Mouse (Mus musculus) T-cell, adult 2 months (primary cell): ENCODE measurements at regions not wholly inside any gene's neighbourhood (a gene's known extent, or its start where the extent isn't known, plus 50 kb on each side); places are given as distances from the start of the nearest gene placed in this dataset.

Source experiments
- DNase-seq: peaks from one replicate; pipeline ENCODE4 v3.0.0; 2022; ENCODE audit warnings: low spot score

GRCm38 (mm10) chr13:28524411-28524810 is 267.1 kb downstream of the Gm11361 start:
- no peak for DNase-seq

GRCm38 (mm10) chr13:28520127-28520482 is 262.8 kb downstream of the Gm11361 start:
- no peak for DNase-seq

GRCm38 (mm10) chr13:28519383-28520126 is 262.2 kb downstream of the Gm11361 start:
- no peak for DNase-seq

- DNase-seq, result no peak
Measured at GRCm38 (mm10) chr13:28517161-28517560, 259.8 kb downstream of the Gm11361 start.

GRCm38 (mm10) chr13:28516636-28517035 is 259.3 kb downstream of the Gm11361 start:
- DNase-seq, result no peak

GRCm38 (mm10) chr13:28514245-28514644 is 256.9 kb downstream of the Gm11361 start:
- DNase-seq, result no peak

- DNase-seq, result no peak
Measured at GRCm38 (mm10) chr13:28513336-28513735, 256.0 kb downstream of the Gm11361 start.

- peak; percentile 94 for DNase-seq
Measured at GRCm38 (mm10) chr13:28512573-28513334, 255.4 kb downstream of the Gm11361 start.

- DNase-seq, result no peak
Measured at GRCm38 (mm10) chr13:28508184-28508583, 250.9 kb downstream of the Gm11361 start.

- DNase-seq, result no peak
Measured at GRCm38 (mm10) chr13:28507783-28508182, 250.5 kb downstream of the Gm11361 start.

GRCm38 (mm10) chr13:28504340-28504739 is 247.0 kb downstream of the Gm11361 start:
- no peak for DNase-seq

- peak; percentile 82 for DNase-seq
Measured at GRCm38 (mm10) chr13:28502171-28502570, 244.8 kb downstream of the Gm11361 start.

- DNase-seq, result no peak
Measured at GRCm38 (mm10) chr13:28500697-28501096, 243.4 kb downstream of the Gm11361 start.

- no peak for DNase-seq
Measured at GRCm38 (mm10) chr13:28497483-28497882, 240.2 kb downstream of the Gm11361 start.

GRCm38 (mm10) chr13:28492015-28492414 is 234.7 kb downstream of the Gm11361 start:
- no peak for DNase-seq

GRCm38 (mm10) chr13:28483727-28484126 is 226.4 kb downstream of the Gm11361 start:
- no peak for DNase-seq

- DNase-seq, result no peak
Measured at GRCm38 (mm10) chr13:28481224-28481965, 224.1 kb downstream of the Gm11361 start.

- DNase-seq, result no peak
Measured at GRCm38 (mm10) chr13:28466151-28466550, 208.8 kb downstream of the Gm11361 start.

GRCm38 (mm10) chr13:28465187-28465880 is 208.0 kb downstream of the Gm11361 start:
- DNase-seq, result no peak

- DNase-seq, result no peak
Measured at GRCm38 (mm10) chr13:28461281-28461680, 204.0 kb downstream of the Gm11361 start.

GRCm38 (mm10) chr13:28457403-28457802 is 200.1 kb downstream of the Gm11361 start:
- DNase-seq, result no peak

- no peak for DNase-seq
Measured at GRCm38 (mm10) chr13:28455878-28456277, 198.6 kb downstream of the Gm11361 start.
